Mouse (Mus musculus) ES-Bruce4 (cell line): ENCODE data around the gene Abca7.

ENCODE experiments used
- CTCF ChIP-seq: IDR thresholded peaks from one replicate; pipeline ENCODE4 v1.8.1; 2011; ENCODE audit warnings: low read depth, low read length
- EP300 ChIP-seq: IDR thresholded peaks from 2 replicates; pipeline ENCODE4 v1.6.1; 2011; ENCODE audit warnings: low read depth, low read length; ENCODE audit not compliant: insufficient read depth
- POLR2A ChIP-seq: IDR thresholded peaks from one replicate; pipeline ENCODE4 v1.8.1; 2011; ENCODE audit warnings: low read length; ENCODE audit not compliant: insufficient read depth

DNA sequence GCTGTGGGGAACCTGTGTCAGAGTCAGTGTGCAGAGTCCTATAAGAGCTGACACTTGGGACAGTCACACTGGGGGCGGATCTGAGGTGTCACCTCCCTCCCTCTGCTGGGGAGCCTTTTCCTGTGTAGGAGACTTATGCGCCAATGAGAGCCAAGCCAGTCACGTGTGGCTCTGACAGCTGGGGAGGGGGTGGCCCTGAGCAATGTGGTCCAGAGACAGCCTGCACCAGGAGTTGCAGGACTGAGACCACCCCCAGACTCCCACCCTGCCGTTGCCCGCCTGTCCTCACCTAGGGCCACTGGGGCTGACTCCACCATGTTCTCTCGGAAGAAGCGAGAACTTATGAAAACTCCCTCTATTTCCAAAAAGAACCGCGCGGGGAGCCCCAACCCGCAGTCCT, 20.2 kb downstream of the Abca7 start, which contains the start of gene Arhgap45:
- TF ChIP-seq CTCF (no peak), EP300 (no peak), POLR2A (no peak)
